Mouse (Mus musculus): Measurements from ENCODE around the gene Nxf1.

Nxf1 gene

GRCm38 (mm10) chr19:8818301-8818798 lies 61.5 kb downstream of the Nxf1 start:
- DNase-seq (ENCODE audit: low read depth, low spot score), result no peak

- DNase-seq (ENCODE audit: low read depth, low spot score), result peak; percentile 97
Measured at GRCm38 (mm10) chr19:8818801-8819595, 62.1 kb downstream of the Nxf1 start, which contains the start of gene Ttc9c. Gene Ttc9c, minus strand, starts transcription at chr19:8819333.

- DNase-seq (ENCODE audit: low read depth, low spot score), result peak; percentile 100
Measured at GRCm38 (mm10) chr19:8819596-8820423, 62.9 kb downstream of the Nxf1 start, which contains the start of gene Hnrnpul2. Gene Hnrnpul2, plus strand, starts transcription at chr19:8820010.

Data from CD4-positive helper T cell, adult 2 months (primary cell).